Mouse (Mus musculus) C2C12 (cell line): ENCODE measurements at regions not wholly inside any gene's neighbourhood (a gene's known extent, or its start where the extent isn't known, plus 50 kb on each side); places are given as distances from the start of the nearest gene placed in this dataset.

Experiments
- H3K27me3 ChIP-seq: one replicate; pipeline ENCODE4 v1.6.1; 2011; ENCODE audit not compliant: control insufficient read depth, insufficient read depth, insufficient read length
- H3K36me3 ChIP-seq: one replicate; pipeline ENCODE4 v1.6.1; 2011; ENCODE audit not compliant: control insufficient read depth, insufficient read depth
- H3K4me3 ChIP-seq: one replicate; pipeline ENCODE4 v1.5.1; 2011; ENCODE audit warnings: mild to moderate bottlenecking, control low read depth; ENCODE audit not compliant: poor library complexity, insufficient read depth, severe bottlenecking
- H3K79me2 ChIP-seq: one replicate; pipeline ENCODE4 v1.6.1; 2011; ENCODE audit not compliant: control insufficient read depth, insufficient read depth
- H3K79me3 ChIP-seq: one replicate; pipeline ENCODE4 v1.6.1; 2011; ENCODE audit warnings: low read depth, control low read depth
- H3ac ChIP-seq: one replicate; pipeline ENCODE3; 2011; ENCODE audit warnings: low read depth; ENCODE audit not compliant: control insufficient read depth, insufficient read length
- CEBPB ChIP-seq: IDR thresholded peaks from one replicate; pipeline ENCODE4 v1.6.1; 2011; ENCODE audit warnings: low read depth, mild to moderate bottlenecking, control low read depth, moderate library complexity
- CTCF ChIP-seq: IDR thresholded peaks from one replicate; pipeline ENCODE4 v1.5.1; 2011; ENCODE audit not compliant: control insufficient read depth, insufficient read depth, insufficient read length
- FOSL1 ChIP-seq: IDR thresholded peaks from one replicate; pipeline ENCODE4 v1.8.0; 2011; ENCODE audit warnings: mild to moderate bottlenecking, low read length; ENCODE audit not compliant: poor library complexity, insufficient read depth, severe bottlenecking
- MAX ChIP-seq: IDR thresholded peaks from one replicate; pipeline ENCODE4 v1.6.1; 2011; ENCODE audit warnings: mild to moderate bottlenecking, control low read depth
- MYOD1 ChIP-seq: IDR thresholded peaks from one replicate; pipeline ENCODE4 v1.6.1; 2011; ENCODE audit warnings: low read depth; ENCODE audit not compliant: control insufficient read depth, insufficient read length
- MYOG ChIP-seq: IDR thresholded peaks from one replicate; pipeline ENCODE4 v1.6.1; 2011; ENCODE audit not compliant: control insufficient read depth, insufficient read length; ENCODE audit errors: extremely low read depth
- USF1 ChIP-seq: IDR thresholded peaks from one replicate; pipeline ENCODE4 v1.6.1; 2011; ENCODE audit warnings: low read depth, mild to moderate bottlenecking, control low read depth, moderate library complexity

DNA sequence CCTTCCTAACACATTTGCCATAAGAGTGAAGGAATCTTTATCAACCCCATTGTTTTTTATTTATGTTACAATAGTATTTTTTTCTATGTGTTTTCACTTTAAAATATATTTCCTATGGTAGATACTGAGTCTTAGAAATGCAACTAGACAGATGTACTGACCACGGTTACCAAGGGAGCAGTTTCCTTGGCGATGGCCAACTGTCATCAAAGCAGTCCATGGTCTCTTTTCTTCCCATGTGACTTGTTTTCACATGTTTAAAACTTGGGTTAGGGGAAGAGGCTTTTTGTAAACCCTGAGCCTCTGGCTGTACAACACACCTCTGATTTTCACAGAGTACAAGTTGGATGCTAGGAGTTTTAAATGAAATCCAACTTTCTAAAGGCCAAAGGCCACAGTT lies 411.9 kb upstream of the Gm765 start:
- Histone ChIP-seq H3K27me3 (no peaks in the 10 kb centered on the region), H3ac (no peak overlapping the region), H3K79me2 (no peaks in the 10 kb centered on the region), H3K79me3 (no peaks in the 10 kb centered on the region), H3K4me3 (no peak overlapping the region), H3K36me3 (no peaks in the 10 kb centered on the region)
- TF ChIP-seq USF1 (no peak), FOSL1 (no peak), CEBPB (no peak), MYOG (no peak), CTCF (no peak), MYOD1 (no peak), MAX (no peak)

DNA sequence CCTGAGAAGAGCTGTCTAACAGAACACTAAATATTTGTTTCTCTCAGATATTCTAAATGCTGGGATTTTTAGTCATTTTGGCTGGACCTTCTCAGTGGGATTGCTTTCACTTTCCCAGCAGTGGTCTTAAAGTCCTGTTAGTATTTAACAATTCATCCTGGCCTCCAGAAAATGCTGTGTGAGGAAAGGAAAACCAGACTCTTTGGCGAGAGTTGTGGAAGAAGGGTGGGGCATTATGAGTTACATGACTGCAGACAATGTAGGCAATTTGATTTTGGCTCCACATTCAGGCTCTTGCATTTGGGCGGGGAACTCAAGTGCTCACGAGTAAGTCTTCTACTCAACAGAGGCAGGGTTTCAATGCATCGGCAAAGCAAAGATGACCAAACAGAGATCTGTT lies 406.1 kb upstream of the Gm765 start:
- H3K27me3 ChIP-seq: no peaks in the 10 kb centered on the region
- no peak for TF ChIP-seq MAX
- no peak overlapping the region for H3ac ChIP-seq
- no peaks in the 10 kb centered on the region for H3K36me3 ChIP-seq
- H3K79me3 ChIP-seq: no peaks in the 10 kb centered on the region
- no peaks in the 10 kb centered on the region for H3K79me2 ChIP-seq
- no peak overlapping the region for H3K4me3 ChIP-seq

DNA sequence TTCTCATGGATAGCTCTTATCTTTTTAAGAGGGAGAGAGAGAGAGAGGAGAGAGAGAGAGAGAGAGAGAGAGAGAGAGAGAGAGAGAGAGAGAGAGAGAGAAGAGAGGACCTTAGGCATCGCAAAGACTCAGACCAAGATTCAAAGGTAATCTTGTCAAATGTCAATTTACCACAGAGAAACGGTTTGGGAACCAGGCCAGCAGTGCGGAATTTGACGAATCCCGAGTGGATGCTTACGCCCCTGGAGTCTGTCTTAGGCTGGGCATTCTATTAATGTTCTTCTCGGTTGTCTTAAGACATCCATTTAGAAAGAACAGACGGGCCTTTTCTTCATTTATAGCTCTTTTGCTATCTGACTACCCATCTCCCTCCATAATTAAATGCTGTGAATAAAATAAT lies 404.4 kb upstream of the Gm765 start:
- H3K79me2 ChIP-seq: no peaks in the 10 kb centered on the region
- no peak for TF ChIP-seq CTCF
- TF ChIP-seq CEBPB: no peak
- no peak for TF ChIP-seq MAX
- no peaks in the 10 kb centered on the region for H3K36me3 ChIP-seq
- no peaks in the 10 kb centered on the region for H3K27me3 ChIP-seq
- H3ac ChIP-seq: peak overlapping the region; percentile 21
- no peak overlapping the region for H3K4me3 ChIP-seq
- no peaks in the 10 kb centered on the region for H3K79me3 ChIP-seq

DNA sequence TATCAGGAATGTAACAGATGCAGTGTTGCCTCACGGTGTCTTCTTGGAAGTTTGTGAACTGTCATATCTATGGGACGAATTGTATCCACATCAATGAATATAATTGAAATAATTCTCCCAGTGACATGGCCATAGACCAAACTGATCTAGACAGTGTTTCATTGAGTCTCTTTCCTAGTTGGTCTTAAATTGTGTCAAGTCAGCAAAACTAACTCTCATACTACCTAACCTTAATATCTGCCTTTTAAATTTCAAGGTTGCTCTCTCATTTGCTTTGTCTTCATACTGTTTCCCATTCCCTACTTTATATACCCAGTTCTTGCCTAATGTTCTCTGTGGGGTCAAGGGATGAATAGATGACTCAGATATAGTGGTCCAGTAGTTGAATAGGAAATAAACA lies 397.9 kb upstream of the Gm765 start:
- H3ac ChIP-seq: no peak overlapping the region
- no peaks in the 10 kb centered on the region for H3K79me2 ChIP-seq
- H3K36me3 ChIP-seq: no peaks in the 10 kb centered on the region
- no peaks in the 10 kb centered on the region for H3K27me3 ChIP-seq
- no peaks in the 10 kb centered on the region for H3K79me3 ChIP-seq
- no peak overlapping the region for H3K4me3 ChIP-seq
- TF ChIP-seq CTCF (no peak), CEBPB (no peak), USF1 (no peak)

DNA sequence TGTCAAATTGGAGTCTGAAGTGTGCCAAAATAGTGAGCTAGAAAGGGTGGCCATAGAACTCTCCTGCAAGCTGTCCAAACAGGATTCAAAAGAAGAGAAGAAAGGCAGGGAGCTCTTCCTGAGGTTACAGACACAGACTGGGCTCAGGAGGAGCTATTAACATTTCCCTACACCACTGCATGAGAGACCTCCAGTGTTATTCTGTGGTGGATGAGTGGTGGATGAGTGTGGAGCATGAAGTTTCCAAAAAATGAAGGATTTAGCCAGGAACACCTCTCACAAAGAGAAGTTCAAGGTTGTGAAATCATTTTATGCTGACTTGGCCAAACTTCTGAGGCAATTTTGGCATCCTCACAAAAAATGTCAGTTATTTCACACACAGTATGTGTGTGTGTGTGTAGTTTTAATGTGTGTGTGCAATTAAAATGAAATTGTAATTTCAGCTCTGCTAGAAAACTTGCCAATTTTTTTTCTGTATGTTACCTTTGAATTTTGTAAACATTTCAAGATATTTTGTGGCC lies 388.5 kb upstream of the Gm765 start:
- Histone ChIP-seq H3K27me3 (no peaks in the 10 kb centered on the region), H3K4me3 (no peak overlapping the region), H3ac (no peak overlapping the region), H3K36me3 (no peaks in the 10 kb centered on the region), H3K79me2 (no peaks in the 10 kb centered on the region), H3K79me3 (no peaks in the 10 kb centered on the region)
- TF ChIP-seq CTCF (no peak), MAX (no peak), CEBPB (no peak), MYOG (no peak), USF1 (no peak), MYOD1 (no peak), FOSL1 (no peak)

DNA sequence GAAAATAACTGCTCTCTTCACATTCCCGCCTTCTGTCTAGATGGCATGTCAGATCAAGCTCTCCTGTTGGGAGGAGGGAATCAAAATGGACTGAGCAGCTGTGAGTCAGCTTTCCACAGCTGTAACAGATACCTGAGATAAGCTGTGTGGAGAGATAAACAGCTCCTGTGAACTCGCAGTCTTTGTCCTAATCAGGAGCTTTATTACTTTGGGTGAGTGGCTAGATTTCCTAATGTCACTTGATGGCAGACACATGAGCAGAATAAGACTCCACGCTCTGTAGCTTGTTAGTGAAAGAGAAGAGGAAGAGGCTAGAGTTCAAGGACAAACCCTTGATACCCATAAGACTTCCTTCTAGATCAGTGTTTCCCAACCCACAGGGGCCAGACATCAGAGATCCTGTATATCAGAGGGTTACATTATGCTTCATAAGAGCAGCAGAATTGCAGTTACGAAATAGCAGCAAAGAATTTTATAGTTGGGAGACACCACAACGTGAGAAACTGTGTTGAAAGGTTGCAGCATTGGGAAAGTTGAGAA lies 384.1 kb upstream of the Gm765 start:
- no peak overlapping the region for H3ac ChIP-seq
- no peak for TF ChIP-seq USF1
- no peak for TF ChIP-seq CTCF
- no peak for TF ChIP-seq CEBPB
- TF ChIP-seq MYOD1: no peak
- no peak for TF ChIP-seq MAX
- no peak for TF ChIP-seq MYOG
- TF ChIP-seq FOSL1: no peak

More for the DNA sequence above, 384.1 kb upstream of the Gm765 start:
- Histone ChIP-seq H3K4me3 (no peak overlapping the region), H3K36me3 (no peaks in the 10 kb centered on the region), H3K79me2 (no peaks in the 10 kb centered on the region), H3K27me3 (no peaks in the 10 kb centered on the region), H3K79me3 (no peaks in the 10 kb centered on the region)
